Mouse (Mus musculus) megakaryocyte, embryonic 14.5 days (primary cell): ENCODE data around the gene Rnaseh2c.

ENCODE experiments used
- FLI1 ChIP-seq: IDR thresholded peaks from 2 replicates; pipeline ENCODE4 v1.6.1; 2012; ENCODE audit warnings: low read length, inconsistent platforms, mixed read lengths
- GATA1 ChIP-seq: IDR thresholded peaks from 3 replicates; pipeline ENCODE4 v1.6.1; 2012; ENCODE audit warnings: mixed read lengths, low read length, inconsistent platforms, borderline replicate concordance

GRCm38 (mm10) chr19:5611973-5612372 lies 10.3 kb downstream of the Rnaseh2c start:
- no peak for TF ChIP-seq GATA1
- TF ChIP-seq FLI1, result no peak
